Mouse (Mus musculus): ENCODE results near the gene Dpp8. TPM values are rescaled to one million over a fixed set of nuclear protein-coding genes. Genes with fewer than 3 reads are reported as not detected.

Dpp8 gene
- total and polyA plus RNA-seq, 2 experiments from 2014 or later = 28.1 to 86.9 TPM

GRCm38 (mm10) chr9:65109132-65110072, 77.2 kb downstream of the Dpp8 start:
- no peaks in the 10 kb centered on the region for H3K4me1 ChIP-seq (ENCODE audit: insufficient read depth, low read length)
- H3K9me3 ChIP-seq (ENCODE audit: low read length) = no peaks in the 10 kb centered on the region
- WGBS = 14% methylated on average over 24 of the region's 24 CpGs
- H3K9ac ChIP-seq (replicated peaks; ENCODE audit: low read length, poor library complexity, severe bottlenecking) = no peak overlapping the region
- ATAC-seq (ENCODE audit: low FRiP score) = peak; percentile 69
- peak; percentile 85 for DNase-seq (ENCODE audit: low spot score)
- H3K4me2 ChIP-seq (ENCODE audit: low read depth, low read length, poor library complexity, severe bottlenecking) = peak overlapping the region; percentile 7; the same call in 1 of the 2 replicates
- no peak overlapping the region for H3K4me3 ChIP-seq (ENCODE audit: low read depth, low read length)
- H3K27me3 ChIP-seq (ENCODE audit: insufficient read depth, low read length) = no peaks in the 10 kb centered on the region
- H3K27ac ChIP-seq (ENCODE audit: low read depth, low read length) = peak overlapping the region; percentile 57; the same call in 1 of the 2 replicates
- no peak for TF ChIP-seq CTCF (IDR thresholded peaks at IDR 0.05)
- H3K36me3 ChIP-seq (ENCODE audit: insufficient read depth, low read length) = peaks cover 5% of the 10 kb centered on the region; the same call in 1 of the 2 replicates

DNA sequence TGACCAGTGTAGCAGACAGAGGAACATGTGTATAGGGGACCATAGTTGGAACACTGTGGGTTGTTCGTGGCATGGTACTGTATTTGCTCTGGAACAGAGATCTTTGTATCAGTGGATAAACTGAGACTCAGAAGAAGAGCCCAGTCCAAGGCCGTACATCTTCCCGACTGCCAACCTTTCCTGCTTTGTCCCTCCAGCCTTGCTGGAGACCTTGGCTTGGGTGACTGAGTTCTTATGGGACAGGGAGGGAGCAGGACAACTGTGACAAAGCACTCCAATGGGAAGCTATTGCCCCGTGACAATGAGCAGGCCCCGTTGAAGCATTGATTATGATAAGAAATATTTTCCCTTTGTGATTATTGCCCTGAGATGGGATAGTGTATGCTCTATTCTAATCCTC, 79.5 kb downstream of the Dpp8 start:
- no peak overlapping the region for H3K27ac ChIP-seq (ENCODE audit: low read depth, low read length)

GRCm38 (mm10) chr9:65113694-65114093, 81.5 kb downstream of the Dpp8 start:
- H3K4me1 ChIP-seq (ENCODE audit: insufficient read depth, low read length) = no peaks in the 10 kb centered on the region
- H3K27ac ChIP-seq (ENCODE audit: low read depth, low read length) = no peak overlapping the region
- no peak overlapping the region for H3K4me2 ChIP-seq (ENCODE audit: low read depth, low read length, poor library complexity, severe bottlenecking)
- WGBS = 94% methylated on average over 2 of the region's 2 CpGs
- no peak overlapping the region for H3K9ac ChIP-seq (replicated peaks; ENCODE audit: low read length, poor library complexity, severe bottlenecking)
- H3K36me3 ChIP-seq (ENCODE audit: insufficient read depth, low read length) = peaks cover 19% of the 10 kb centered on the region
- H3K9me3 ChIP-seq (ENCODE audit: low read length) = no peaks in the 10 kb centered on the region
- no peak overlapping the region for H3K4me3 ChIP-seq (ENCODE audit: low read depth, low read length)
- no peak for TF ChIP-seq CTCF (IDR thresholded peaks at IDR 0.05)
- ATAC-seq (ENCODE audit: low FRiP score) = no peak
- no peaks in the 10 kb centered on the region for H3K27me3 ChIP-seq (ENCODE audit: insufficient read depth, low read length)
- no peak for DNase-seq (ENCODE audit: low spot score)

More for the DNA sequence above, 79.5 kb downstream of the Dpp8 start:
- peaks cover 7% of the 10 kb centered on the region; the same call in 1 of the 2 replicates for H3K36me3 ChIP-seq (ENCODE audit: insufficient read depth, low read length)
- 88% methylated on average over 5 of the region's 5 CpGs for WGBS
- H3K4me1 ChIP-seq (ENCODE audit: insufficient read depth, low read length) = no peaks in the 10 kb centered on the region
- H3K4me3 ChIP-seq (ENCODE audit: low read depth, low read length) = no peak overlapping the region
- H3K27me3 ChIP-seq (ENCODE audit: insufficient read depth, low read length) = no peaks in the 10 kb centered on the region
- no peaks in the 10 kb centered on the region for H3K9me3 ChIP-seq (ENCODE audit: low read length)
- ATAC-seq (ENCODE audit: low FRiP score) = no peak
- TF ChIP-seq CTCF (IDR thresholded peaks at IDR 0.05) = no peak
- H3K9ac ChIP-seq (replicated peaks; ENCODE audit: low read length, poor library complexity, severe bottlenecking) = no peak overlapping the region
- DNase-seq (ENCODE audit: low spot score) = no peak
- H3K4me2 ChIP-seq (ENCODE audit: low read depth, low read length, poor library complexity, severe bottlenecking) = no peak overlapping the region

- no peaks in the 10 kb centered on the region for H3K27me3 ChIP-seq (ENCODE audit: insufficient read depth, low read length)
- H3K9me3 ChIP-seq (ENCODE audit: low read length) = no peaks in the 10 kb centered on the region
- H3K9ac ChIP-seq (replicated peaks; ENCODE audit: low read length, poor library complexity, severe bottlenecking) = no peak overlapping the region
- ATAC-seq (ENCODE audit: low FRiP score) (no peak), DNase-seq (ENCODE audit: low spot score) (no peak)
- H3K4me3 ChIP-seq (ENCODE audit: low read depth, low read length) = no peak overlapping the region
- no peaks in the 10 kb centered on the region for H3K4me1 ChIP-seq (ENCODE audit: insufficient read depth, low read length)
- peaks cover 27% of the 10 kb centered on the region for H3K36me3 ChIP-seq (ENCODE audit: insufficient read depth, low read length)
- no peak overlapping the region for H3K27ac ChIP-seq (ENCODE audit: low read depth, low read length)
- TF ChIP-seq CTCF (IDR thresholded peaks at IDR 0.05) = no peak
- WGBS = 79% methylated on average over 2 of the region's 2 CpGs
- H3K4me2 ChIP-seq (ENCODE audit: low read depth, low read length, poor library complexity, severe bottlenecking) = no peak overlapping the region
These were observed 83.7 kb downstream of the Dpp8 start for GRCm38 (mm10) chr9:65115891-65116290.

DNA sequence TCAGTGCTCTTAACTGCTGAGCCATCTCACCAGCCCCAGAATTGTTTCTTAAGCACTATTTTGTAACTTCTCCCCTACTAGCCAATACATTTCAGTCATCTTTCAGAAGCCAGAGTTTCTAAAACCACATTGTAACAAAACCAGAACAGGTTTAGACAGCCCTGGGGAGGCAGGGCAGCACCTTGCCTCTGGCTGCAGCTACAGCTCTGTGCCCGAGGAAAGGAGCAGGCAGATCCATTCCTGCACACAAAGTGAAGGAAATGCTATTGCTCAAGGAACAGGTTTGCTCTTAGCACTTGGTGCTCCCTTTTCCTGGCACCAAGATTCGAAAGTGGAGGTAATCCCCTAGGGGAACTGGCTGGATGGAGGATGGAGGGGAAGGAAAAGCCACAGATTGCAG, 85.3 kb downstream of the Dpp8 start:
- no peaks in the 10 kb centered on the region for H3K27me3 ChIP-seq (ENCODE audit: insufficient read depth, low read length)
- H3K4me2 ChIP-seq (ENCODE audit: low read depth, low read length, poor library complexity, severe bottlenecking) = no peak overlapping the region
- H3K4me1 ChIP-seq (ENCODE audit: insufficient read depth, low read length) = no peaks in the 10 kb centered on the region
- no peak overlapping the region for H3K9ac ChIP-seq (replicated peaks; ENCODE audit: low read length, poor library complexity, severe bottlenecking)
- H3K27ac ChIP-seq (ENCODE audit: low read depth, low read length) = no peak overlapping the region
- no peak for TF ChIP-seq CTCF (IDR thresholded peaks at IDR 0.05)
- no peaks in the 10 kb centered on the region for H3K9me3 ChIP-seq (ENCODE audit: low read length)
- ATAC-seq (ENCODE audit: low FRiP score) (no peak), DNase-seq (ENCODE audit: low spot score) (no peak)
- 81% methylated on average over 2 of the region's 2 CpGs for WGBS
- H3K36me3 ChIP-seq (ENCODE audit: insufficient read depth, low read length) = peaks cover 35% of the 10 kb centered on the region
- H3K4me3 ChIP-seq (ENCODE audit: low read depth, low read length) = no peak overlapping the region

DNA sequence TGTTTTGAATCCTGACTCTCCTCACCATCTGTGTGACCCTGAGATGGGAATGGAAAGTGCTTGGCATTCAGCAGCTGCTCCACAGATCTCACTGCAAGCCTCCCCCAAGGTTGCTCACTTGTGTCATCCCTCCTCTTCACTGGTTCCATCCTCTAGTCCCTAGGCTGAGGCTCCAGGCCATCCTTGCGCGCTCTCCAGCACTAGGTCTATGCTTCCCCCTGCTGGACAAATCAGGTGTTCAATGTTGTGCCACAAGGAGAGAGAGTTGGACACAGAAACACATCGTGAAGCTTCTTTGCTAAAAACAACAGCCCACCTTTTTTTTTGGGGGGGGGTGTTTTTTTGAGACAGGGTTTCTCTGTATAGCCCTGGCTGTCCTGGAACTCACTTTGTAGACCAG, 88.7 kb downstream of the Dpp8 start:
- H3K9me3 ChIP-seq (ENCODE audit: low read length) = no peaks in the 10 kb centered on the region
- DNase-seq (ENCODE audit: low spot score) (peak; percentile 83), ATAC-seq (ENCODE audit: low FRiP score) (peak; percentile 38; the same call in 1 of the 2 replicates)
- no peak overlapping the region for H3K27ac ChIP-seq (ENCODE audit: low read depth, low read length)
- 18% methylated on average over 3 of the region's 3 CpGs for WGBS
- no peaks in the 10 kb centered on the region for H3K27me3 ChIP-seq (ENCODE audit: insufficient read depth, low read length)
- no peaks in the 10 kb centered on the region for H3K4me1 ChIP-seq (ENCODE audit: insufficient read depth, low read length)
- peak; percentile 92 for TF ChIP-seq CTCF (IDR thresholded peaks at IDR 0.05)
- H3K36me3 ChIP-seq (ENCODE audit: insufficient read depth, low read length) = peaks cover 43% of the 10 kb centered on the region
- H3K9ac ChIP-seq (replicated peaks; ENCODE audit: low read length, poor library complexity, severe bottlenecking) = no peak overlapping the region
- no peak overlapping the region for H3K4me2 ChIP-seq (ENCODE audit: low read depth, low read length, poor library complexity, severe bottlenecking)
- H3K4me3 ChIP-seq (ENCODE audit: low read depth, low read length) = no peak overlapping the region
